Mouse (Mus musculus): ENCODE measurements around the gene Psat1. TPM values are rescaled to one million over a fixed set of nuclear protein-coding genes. Genes with fewer than 3 reads are reported as not detected.
A peak's percentile ranks its signal among the peaks of the same experiment; 100 is the strongest.

The Psat1 gene
- total RNA-seq (2012; rRNA removed) (235 and 340 TPM in 2 replicates), total RNA-seq (2014; rRNA removed) (516 and 549 TPM in 2 replicates), polyA plus RNA-seq (2012; ENCODE audit: insufficient read length, low read depth) (395 and 423 TPM in 2 replicates)

DNA sequence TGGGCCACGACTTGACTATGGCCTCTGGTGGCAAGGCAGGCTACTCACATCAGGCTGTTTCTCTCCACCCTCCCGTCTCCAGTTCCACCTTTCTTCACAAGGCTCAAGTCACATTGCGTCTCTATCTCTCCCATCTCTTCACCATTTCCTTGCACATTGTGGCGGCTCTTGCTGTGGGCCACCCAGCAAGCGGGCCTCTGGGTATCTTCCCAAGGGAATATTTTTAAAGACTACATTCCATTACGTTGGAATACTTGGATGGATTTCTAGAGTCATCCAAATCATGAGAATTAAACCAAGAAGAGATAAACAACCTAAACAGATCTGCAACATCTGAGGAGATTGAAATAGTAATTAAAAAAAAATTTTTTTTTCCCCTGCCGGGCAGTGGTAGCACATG, at the start of gene Psat1:
Gene Psat1 (minus strand): TSS at position 101 of the 400 bp plus-strand sequence.
- H3K27me3 ChIP-seq (replicated peaks) = no peaks in the 10 kb centered on the region
- dilution Hi-C loops (cut with MboI; ENCODE audit: extremely low pct_ligation_motif_present, extremely low pct_unique_long_range_greater_than_20kb, low sequenced_read_pairs) (no loop called here), in situ Hi-C loops (cut with MboI; ENCODE audit: low pct_ligation_motif_present, low pct_unique_long_range_greater_than_20kb, low sequenced_read_pairs) (no loop called here)
- H3K79me2 ChIP-seq (replicated peaks; ENCODE audit: control insufficient read depth, extremely low read depth, insufficient read depth, poor library complexity, severe bottlenecking) = no peaks in the 10 kb centered on the region
- peaks cover 0 to 11% of the 10 kb centered on the region in 2 experiments; a peak in 3 of 4 replicates for H3K4me1 ChIP-seq (ENCODE audit: control insufficient read depth in 1 of 2, insufficient read depth in 2 of 2)
- H3K4me2 ChIP-seq (ENCODE audit: insufficient read depth, low read depth, poor library complexity, severe bottlenecking) = no peak within 1 kb of the TSS
- no peaks in the 10 kb centered on the region for H3K36me3 ChIP-seq (replicated peaks in 1 of 2; ENCODE audit: control insufficient read depth in 1 of 2, insufficient read depth in 1 of 2, low read length in 1 of 2)
- no peak within 1 kb of the TSS for H3K9ac ChIP-seq (ENCODE audit: insufficient read depth, low read depth)
- no peak for DNase-seq (ENCODE audit: extremely low read depth)
- H3K4me3 ChIP-seq (replicated peaks in 1 of 3; ENCODE audit: low read depth in 2 of 3, low read length in 2 of 3, poor library complexity in 1 of 3) = no peak within 1 kb of the TSS
- TF ChIP-seq ZC3H11A (IDR thresholded peaks at IDR 0.05; ENCODE audit: low read depth, low read length) (no peak), MYC (IDR thresholded peaks at IDR 0.05; ENCODE audit: low read depth, low read length) (no peak), UBTF (IDR thresholded peaks at IDR 0.05; ENCODE audit: low read depth, low read length) (no peak), POLR2AphosphoS2 (IDR thresholded peaks at IDR 0.05; ENCODE audit: low read depth, low read length) (no peak), CHD1 (IDR thresholded peaks at IDR 0.05; ENCODE audit: low read depth, low read length) (no peak), RAD21 (IDR thresholded peaks at IDR 0.05; ENCODE audit: low read depth, low read length) (no peak), USF2 (conservative IDR thresholded peaks at IDR 0.05; ENCODE audit: low read depth, low read length) (no peak)
- no peaks in the 10 kb centered on the region for H3K9me3 ChIP-seq (replicated peaks; ENCODE audit: low read length)
- no peak within 1 kb of the TSS for H3K27ac ChIP-seq (ENCODE audit: insufficient read depth, low read depth)

GRCm38 (mm10) chr19:15990102-15990501, 43.0 kb upstream of the Psat1 start:
- in situ Hi-C loops (cut with MboI; ENCODE audit: low pct_ligation_motif_present, low pct_unique_long_range_greater_than_20kb, low sequenced_read_pairs) = no loop called here
- dilution Hi-C loops (cut with MboI; ENCODE audit: extremely low pct_ligation_motif_present, extremely low pct_unique_long_range_greater_than_20kb, low sequenced_read_pairs) = no loop called here

DNA sequence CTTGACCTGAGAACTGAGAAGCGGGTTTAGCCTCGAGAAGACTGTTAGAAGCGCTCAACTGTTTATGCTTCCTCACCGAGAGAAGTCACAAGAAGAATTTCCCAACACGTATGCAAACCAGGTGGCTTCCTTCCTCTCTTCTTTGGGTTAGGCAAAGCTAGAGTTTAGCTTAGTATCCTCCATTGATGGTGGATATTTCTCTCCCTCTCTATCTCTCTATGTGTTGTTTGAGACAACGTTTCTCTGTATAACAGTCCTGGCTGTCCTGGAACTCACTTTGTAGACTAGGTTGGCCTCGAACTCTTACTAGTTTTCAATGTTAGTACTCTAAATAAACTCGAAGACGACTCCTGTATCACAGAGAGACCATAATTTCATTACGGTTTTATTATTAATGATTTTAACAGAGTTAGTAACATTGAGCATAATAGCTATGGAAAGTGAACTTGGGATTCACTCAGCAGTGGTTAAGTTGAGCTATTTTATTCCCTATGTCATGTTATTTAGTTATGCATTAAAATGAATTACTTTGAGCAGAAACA, 38.1 kb upstream of the Psat1 start:
- dilution Hi-C loops (cut with MboI; ENCODE audit: extremely low pct_ligation_motif_present, extremely low pct_unique_long_range_greater_than_20kb, low sequenced_read_pairs) (no loop called here), in situ Hi-C loops (cut with MboI; ENCODE audit: low pct_ligation_motif_present, low pct_unique_long_range_greater_than_20kb, low sequenced_read_pairs) (no loop called here)
- Histone ChIP-seq H3K79me2 (replicated peaks; ENCODE audit: control insufficient read depth, extremely low read depth, insufficient read depth, poor library complexity, severe bottlenecking) (no peaks in the 10 kb centered on the region), H3K4me2 (ENCODE audit: insufficient read depth, low read depth, poor library complexity, severe bottlenecking) (peak overlapping the region; percentile 55), H3K27me3 (replicated peaks) (no peaks in the 10 kb centered on the region), H3K4me3 (replicated peaks in 1 of 3; ENCODE audit: low read depth in 2 of 3, low read length in 2 of 3, poor library complexity in 1 of 3) (peak overlapping the region; percentile 89 to 97 (median 91)), H3K27ac (ENCODE audit: insufficient read depth, low read depth) (peak overlapping the region; percentile 58; the same call in 1 of the 2 replicates), H3K4me1 (ENCODE audit: control insufficient read depth in 1 of 2, insufficient read depth in 2 of 2) (peaks cover 4 to 29% of the 10 kb centered on the region in 2 experiments), H3K36me3 (replicated peaks in 1 of 2; ENCODE audit: control insufficient read depth in 1 of 2, insufficient read depth in 1 of 2, low read length in 1 of 2) (peaks cover 8 to 34% of the 10 kb centered on the region in 2 experiments), H3K9ac (ENCODE audit: insufficient read depth, low read depth) (peak overlapping the region; percentile 26; the same call in 1 of the 2 replicates), H3K9me3 (replicated peaks; ENCODE audit: low read length) (no peaks in the 10 kb centered on the region)
- TF ChIP-seq USF1 (IDR thresholded peaks at IDR 0.05; ENCODE audit: low read depth, low read length) (no peak), RCOR1 (conservative IDR thresholded peaks at IDR 0.05; ENCODE audit: low read depth, low read length) (no peak), MYC (IDR thresholded peaks at IDR 0.05; ENCODE audit: low read depth, low read length) (0 out of 2 replicates have a peak, but pooled peaks have one; percentile 30), TBP (conservative IDR thresholded peaks at IDR 0.05; ENCODE audit: low read depth, low read length) (peak; percentile 94), ZMIZ1 (IDR thresholded peaks at IDR 0.05; ENCODE audit: low read depth, low read length) (peak; percentile 98)
- DNase-seq (ENCODE audit: extremely low read depth) = no peak

More at GRCm38 (mm10) chr19:15990102-15990501, 43.0 kb upstream of the Psat1 start:
- no peaks in the 10 kb centered on the region for H3K9me3 ChIP-seq (replicated peaks; ENCODE audit: low read length)
- TF ChIP-seq USF1 (IDR thresholded peaks at IDR 0.05; ENCODE audit: low read depth, low read length) (no peak), NELFE (IDR thresholded peaks at IDR 0.05; ENCODE audit: low read depth, low read length) (no peak), SMC3 (IDR thresholded peaks at IDR 0.05; ENCODE audit: low read depth, low read length) (no peak), ELF1 (IDR thresholded peaks at IDR 0.05; ENCODE audit: low read depth, low read length) (no peak)
- no peak overlapping the region for H3K4me3 ChIP-seq (replicated peaks in 1 of 3; ENCODE audit: low read depth in 2 of 3, low read length in 2 of 3, poor library complexity in 1 of 3)
- H3K9ac ChIP-seq (ENCODE audit: insufficient read depth, low read depth) = no peak overlapping the region
- no peak for DNase-seq (ENCODE audit: extremely low read depth)
- H3K27ac ChIP-seq (ENCODE audit: insufficient read depth, low read depth) = no peak overlapping the region
- H3K79me2 ChIP-seq (replicated peaks; ENCODE audit: control insufficient read depth, extremely low read depth, insufficient read depth, poor library complexity, severe bottlenecking) = no peaks in the 10 kb centered on the region
- H3K27me3 ChIP-seq (replicated peaks) = no peaks in the 10 kb centered on the region
- H3K4me2 ChIP-seq (ENCODE audit: insufficient read depth, low read depth, poor library complexity, severe bottlenecking) = no peak overlapping the region
- peaks cover 0 to 10% of the 10 kb centered on the region in 2 experiments; a peak in 2 of 4 replicates for H3K4me1 ChIP-seq (ENCODE audit: control insufficient read depth in 1 of 2, insufficient read depth in 2 of 2)
- peaks cover 8 to 36% of the 10 kb centered on the region in 2 experiments for H3K36me3 ChIP-seq (replicated peaks in 1 of 2; ENCODE audit: control insufficient read depth in 1 of 2, insufficient read depth in 1 of 2, low read length in 1 of 2)
